Mouse (Mus musculus) spleen, postnatal 4 days (tissue): ENCODE data around the gene Epo.

Experiments used
- DNase-seq, 2 experiments: peaks; one replicate each; pipeline ENCODE4 v3.0.0; 2022; ENCODE audit warnings: low spot score in 2 of 2

Gene Epo

DNA sequence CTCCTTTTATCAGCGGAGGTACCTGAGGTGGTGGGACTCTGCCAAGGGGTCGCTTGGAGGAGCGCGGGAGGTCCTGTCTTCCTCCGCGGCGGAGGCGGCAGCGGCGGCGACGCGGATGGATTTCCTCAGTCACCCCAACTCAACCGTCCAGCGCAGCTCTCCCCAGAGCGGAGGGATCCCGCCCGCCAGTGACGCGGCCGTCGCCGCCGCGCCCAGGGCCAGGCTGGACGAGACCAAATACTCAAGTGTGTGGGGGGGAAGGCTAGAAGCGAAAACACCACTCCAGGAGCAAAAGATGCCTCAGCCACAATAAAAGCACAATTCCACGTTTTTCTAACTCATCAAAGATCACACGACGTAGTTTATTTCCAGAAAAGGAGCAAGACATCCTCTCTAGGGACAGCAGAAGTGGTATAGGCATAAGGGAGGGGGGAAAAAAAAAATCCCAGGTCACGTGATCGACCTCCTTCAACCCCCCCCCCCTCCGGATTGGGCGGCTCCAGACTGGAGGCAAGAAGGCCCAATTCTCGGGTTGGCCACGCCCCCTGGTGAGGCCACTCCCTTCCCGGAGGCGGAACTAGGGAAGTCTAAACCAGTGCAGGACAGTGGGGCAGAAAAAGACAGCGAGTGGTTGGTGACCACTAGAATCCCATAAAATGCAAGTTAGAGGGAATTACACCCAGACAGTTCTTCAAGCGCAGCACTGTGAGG, at the start of gene Epo, which contains the start of gene Gnb2:
Gene Epo (minus strand): TSS at position 126 of the 711 bp plus-strand sequence.
Gene Gnb2 (minus strand): TSS at position 394 of the 711 bp plus-strand sequence.
- DNase-seq = peak; percentile 99

DNA sequence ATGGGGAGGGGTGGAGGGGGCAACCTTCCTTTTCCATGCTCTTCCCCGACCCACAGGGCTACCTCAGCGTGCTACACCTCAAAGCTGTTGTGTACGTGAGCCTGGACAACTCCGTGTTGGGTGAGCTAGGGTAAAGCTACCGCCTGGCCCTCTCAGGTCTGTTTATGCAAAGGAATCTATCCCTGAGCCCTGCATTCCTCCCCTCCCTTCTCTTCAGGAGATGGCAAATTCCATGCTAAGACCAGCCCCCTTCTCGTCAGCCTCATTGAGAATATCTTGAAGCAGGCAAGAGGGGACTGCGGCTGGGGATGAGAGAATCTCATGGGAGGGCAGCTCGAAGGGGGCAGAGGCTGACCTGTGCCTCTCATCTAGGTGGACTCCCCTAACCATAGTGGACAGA, 49.7 kb upstream of the Epo start:
- no peak for DNase-seq

GRCm38 (mm10) chr5:137580246-137580645, 47.2 kb upstream of the Epo start:
- no peak for DNase-seq

GRCm38 (mm10) chr5:137574470-137574901, 41.4 kb upstream of the Epo start:
- DNase-seq = no peak

- peak; percentile 77 to 79 for DNase-seq
Measured at GRCm38 (mm10) chr5:137570691-137571586, 37.9 kb upstream of the Epo start.

DNA sequence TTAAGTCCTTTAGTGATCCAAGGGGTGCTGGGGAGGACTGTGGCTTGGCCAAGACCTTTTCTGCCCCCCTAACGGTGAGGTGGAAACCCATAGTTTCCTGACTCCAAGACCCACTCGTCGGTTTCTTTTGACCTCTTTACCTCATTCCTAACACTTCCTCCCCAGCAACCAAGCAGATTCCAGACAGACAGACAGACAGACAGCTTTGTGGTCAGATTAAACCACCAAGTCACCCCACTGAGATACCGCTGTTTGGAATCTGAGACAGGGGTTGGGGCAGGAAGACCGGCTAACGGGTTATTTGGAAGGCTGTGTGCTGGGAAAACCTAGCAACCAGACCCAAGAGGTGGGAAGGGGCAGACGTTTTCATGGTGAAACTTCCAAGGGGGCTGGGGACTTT, 37.1 kb upstream of the Epo start:
- no peak for DNase-seq

- DNase-seq = peak; percentile 87 to 90
Measured at GRCm38 (mm10) chr5:137569665-137570064, 36.6 kb upstream of the Epo start, which contains the start of gene Tfr2. Tfr2 (plus strand) TSS chr5:137569840.

DNA sequence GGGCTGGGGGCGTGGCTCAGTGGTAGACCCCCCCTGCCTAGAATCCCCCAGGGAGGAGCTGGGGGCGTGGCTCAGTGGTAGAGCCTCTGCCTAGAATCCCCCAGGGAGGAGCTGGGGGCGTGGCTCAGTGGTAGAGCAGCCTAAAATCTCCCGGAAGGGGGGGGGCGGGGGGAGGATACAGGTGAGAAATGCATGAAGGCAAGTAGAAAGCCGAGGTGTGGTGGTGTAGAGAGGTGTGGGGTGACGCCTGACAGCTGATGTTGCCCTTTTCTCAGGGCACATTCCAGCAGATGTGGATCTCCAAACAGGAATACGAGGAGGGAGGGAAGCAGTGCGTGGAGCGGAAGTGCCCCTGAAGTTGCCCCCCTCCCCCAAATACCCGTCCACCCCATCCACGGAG, 36.0 kb upstream of the Epo start:
- peak in 1 of 2 experiments; percentile 54 for DNase-seq

DNA sequence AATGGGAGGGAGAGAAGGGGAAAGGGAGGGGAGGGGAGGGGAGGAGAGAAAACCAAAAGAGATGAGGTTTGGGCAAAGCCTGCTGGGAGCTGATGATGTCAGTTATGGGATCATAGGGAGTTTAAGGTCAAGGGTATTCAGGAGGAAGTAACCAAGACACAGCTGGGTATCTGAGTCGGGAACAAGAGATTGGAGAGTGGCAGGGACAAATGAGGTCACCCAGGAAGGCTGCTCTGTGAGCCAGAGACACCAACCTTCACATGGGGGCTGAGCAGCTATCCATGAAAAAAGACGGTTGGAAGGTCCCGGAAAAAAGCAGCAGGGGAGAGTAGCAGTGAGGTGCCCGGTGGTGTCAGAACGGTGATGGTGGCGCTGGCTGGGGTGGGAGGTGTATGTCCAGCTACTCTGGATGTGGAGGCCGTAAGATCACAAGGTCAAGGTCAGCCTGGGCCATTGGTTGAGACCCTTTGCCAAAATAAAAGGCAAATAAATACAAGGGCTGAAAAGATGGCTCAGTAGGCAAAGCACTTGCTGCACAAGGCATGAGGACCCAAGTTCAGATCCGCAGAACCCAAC, 35.3 kb upstream of the Epo start:
- DNase-seq = no peak

- peak in 1 of 2 experiments; percentile 52 for DNase-seq
Measured at GRCm38 (mm10) chr5:137566416-137566815, 33.4 kb upstream of the Epo start.

DNA sequence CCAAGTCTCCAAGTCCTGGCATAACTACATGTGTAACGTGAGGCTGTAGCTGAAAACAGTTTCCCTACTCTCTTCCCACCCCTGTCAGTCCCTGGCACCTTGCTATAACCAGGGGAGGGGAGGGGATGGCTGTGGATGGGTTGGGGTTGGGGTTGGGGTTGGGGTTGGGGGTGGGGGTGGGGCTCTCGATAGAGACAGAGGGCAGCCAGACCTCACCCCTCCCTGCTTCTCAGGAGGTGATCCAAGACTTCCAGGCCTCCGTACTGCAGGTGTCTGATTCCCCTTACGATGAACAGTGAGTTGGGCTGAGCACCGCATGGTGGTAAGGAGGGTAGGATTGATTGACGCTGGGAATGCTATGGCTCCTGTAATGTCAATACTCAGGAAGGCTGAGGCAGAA, 32.7 kb upstream of the Epo start:
- no peak for DNase-seq

DNA sequence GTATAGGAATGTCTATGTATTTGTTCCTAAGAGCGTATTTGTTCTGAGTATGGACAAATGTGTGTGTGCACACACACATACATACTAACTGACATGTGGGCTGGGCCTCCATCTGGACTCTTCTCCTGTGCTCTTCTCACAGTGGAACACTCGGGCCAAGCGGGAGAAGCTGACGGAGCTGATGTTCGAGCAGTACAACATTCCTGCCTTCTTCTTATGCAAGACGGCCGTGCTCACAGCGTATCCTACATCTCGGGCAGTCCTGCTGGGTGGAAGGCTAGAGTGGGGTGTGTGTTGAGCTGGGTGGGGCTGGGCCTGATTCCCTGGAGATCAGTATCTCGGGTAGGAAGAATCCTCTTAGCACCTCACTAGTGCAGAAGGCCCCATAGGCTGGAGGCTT, 29.9 kb upstream of the Epo start:
- no peak for DNase-seq

DNA sequence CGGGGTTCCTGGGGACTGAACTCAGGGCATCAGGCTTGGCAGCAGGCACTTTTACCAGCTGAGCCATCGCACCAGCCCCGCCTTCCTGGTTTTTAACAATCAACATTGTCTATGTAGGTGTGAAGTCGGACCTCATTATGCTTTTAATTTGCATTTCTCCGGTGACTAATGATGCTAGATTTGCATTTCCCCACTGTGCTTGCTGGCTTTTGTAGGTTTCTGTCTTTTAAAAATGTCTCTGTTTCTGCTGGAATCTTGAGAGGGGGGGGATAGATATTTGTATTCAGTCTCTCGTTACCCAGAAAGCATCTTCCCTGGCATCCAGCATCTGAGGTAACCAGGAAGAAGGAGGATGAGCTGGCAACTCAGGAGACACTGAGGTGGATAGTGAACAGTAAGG, 28.5 kb upstream of the Epo start:
- no peak for DNase-seq

DNA sequence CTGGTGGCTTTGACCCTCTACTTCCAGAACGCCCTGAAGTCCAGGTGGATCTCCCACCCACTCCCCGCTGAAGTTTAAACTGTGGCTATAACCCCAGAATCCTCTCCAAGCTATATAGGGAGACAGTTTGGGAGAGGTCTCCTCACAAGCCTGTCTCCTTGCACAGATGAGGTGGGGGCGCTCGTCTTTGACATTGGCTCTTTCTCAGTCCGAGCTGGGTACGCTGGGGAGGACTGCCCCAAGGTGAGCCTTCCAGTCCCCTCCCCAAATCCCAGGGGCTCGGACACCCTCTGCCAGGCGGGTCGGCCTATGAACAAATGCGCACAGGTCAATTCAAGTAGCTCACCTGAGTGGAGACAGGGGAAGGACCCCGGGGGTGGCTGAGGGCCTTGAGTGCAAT, 20.9 kb upstream of the Epo start:
- DNase-seq = no peak

GRCm38 (mm10) chr5:137553411-137553837, 20.4 kb upstream of the Epo start, which contains the start of gene Actl6b:
Actl6b (plus strand) TSS chr5:137553517.
- peak; percentile 62 to 88 for DNase-seq

GRCm38 (mm10) chr5:137553000-137553399, 20.0 kb upstream of the Epo start:
- DNase-seq = no peak

- DNase-seq = no peak
Measured at GRCm38 (mm10) chr5:137551119-137551518, 18.1 kb upstream of the Epo start.

DNA sequence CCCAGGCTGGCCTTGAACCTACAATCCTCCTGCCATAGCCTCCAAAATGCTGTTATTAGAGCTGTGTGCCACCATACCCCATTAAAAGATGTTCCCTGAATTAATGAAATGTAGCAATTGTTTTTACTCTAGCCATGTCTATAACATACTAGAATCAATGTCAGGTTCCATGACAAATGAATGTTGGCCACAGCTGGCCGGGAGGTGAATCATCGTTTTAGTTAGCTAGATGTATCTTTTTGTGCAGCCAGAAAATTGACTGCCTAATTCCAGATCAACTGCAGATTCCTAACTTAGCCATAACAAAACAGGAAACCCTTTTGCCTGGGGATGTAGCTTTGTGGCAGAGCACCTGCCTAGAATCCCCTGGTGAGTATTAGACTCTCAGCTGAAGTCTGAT, 16.8 kb upstream of the Epo start:
- DNase-seq = no peak

DNA sequence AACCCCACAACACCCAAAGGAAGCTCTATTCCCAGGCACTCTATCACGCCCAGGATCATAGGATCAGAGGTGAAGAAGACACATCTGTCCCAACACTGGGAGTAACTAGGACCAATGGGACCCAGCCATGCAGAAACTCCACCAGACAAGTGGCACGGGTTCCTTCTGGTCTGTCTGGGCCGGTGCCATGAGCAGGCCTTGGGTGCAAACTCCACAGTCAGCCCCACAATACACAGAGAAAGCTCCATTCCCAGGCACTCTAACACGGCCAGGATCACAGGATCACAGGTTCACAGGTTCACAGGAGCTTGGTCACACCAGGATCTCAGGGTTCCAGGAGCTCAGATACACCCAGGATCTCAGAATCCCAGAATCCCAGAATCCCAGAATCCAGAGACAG, 12.6 kb upstream of the Epo start:
- DNase-seq = no peak

DNA sequence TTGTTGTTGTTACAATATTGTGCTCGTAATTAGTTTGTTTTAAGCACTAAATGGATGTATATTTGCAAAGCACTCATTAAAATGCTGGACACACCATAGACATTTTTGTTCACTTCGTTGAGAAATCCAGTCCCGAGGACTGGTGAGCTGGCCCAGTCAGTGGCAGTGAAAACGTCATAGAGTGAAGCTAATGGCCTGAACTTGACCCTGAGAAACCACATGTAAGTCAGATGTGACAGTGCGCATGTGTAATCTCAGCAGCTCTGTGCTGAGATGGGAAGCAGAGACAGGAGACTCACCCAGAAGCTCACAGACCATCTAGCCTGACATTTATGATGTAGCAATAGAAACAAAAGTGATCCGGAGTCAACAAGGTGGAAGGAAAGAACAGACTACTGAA, 11.9 kb upstream of the Epo start:
- no peak for DNase-seq

DNA sequence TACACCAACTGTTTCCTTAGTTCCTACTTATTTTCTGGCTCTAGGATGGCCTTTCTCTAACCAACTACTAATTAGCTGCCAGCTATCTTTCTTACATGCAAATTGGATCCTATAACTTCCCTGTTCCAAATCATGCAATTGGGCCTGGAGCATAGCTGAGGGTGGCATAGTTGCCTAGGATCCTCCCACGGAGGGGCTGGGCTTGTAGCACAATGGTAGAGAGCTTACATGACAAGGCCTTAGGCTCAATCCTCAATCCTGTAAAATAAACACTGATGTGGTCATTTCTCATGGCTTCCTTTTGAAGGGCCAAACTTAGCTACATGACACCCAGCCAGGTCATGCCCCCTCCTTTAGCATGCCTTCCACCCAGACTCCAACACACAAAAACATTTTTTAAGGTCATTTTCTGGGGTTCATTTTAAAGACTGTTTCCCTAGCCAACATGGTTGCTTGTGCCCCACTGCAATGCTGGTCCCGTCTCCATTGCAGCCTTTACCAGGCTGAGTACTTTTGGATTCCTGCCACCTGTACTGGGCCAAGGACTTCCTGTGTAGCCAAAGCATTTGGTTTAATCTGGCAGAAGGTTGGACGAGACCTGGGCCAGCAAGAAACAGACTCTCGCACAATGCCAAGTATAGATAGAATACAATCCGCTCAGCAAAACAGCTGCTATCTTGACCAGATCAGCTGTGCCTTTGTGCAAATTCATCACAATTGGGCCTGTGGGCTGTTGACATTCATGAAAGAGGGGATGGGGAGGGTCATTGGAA, 8.9 kb upstream of the Epo start:
- DNase-seq = no peak

DNA sequence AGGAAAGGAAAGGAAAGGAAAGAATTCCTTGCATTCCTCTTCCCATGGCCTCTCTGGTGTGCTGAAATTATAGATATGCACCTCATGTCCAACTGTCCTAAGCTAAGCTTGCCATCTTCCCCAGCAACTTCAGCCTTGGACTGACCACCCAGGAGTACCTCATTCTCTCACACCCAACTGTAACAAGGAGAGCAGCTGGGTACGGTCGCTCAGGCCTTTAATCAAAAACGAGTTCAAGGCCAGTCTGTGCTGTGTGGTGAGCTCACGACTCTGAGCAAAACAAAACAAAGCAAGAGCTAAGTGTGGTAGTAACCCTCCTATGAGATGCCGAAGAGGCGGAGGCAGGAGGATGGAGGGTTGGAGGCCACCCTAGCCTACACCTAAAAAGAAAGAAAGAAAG, 7.9 kb upstream of the Epo start:
- no peak for DNase-seq
